Mouse (Mus musculus) kidney, postnatal 0 days (tissue): ENCODE data around the gene Casq2. TPM values are rescaled to one million over a fixed set of nuclear protein-coding genes. Genes with fewer than 3 reads are reported as not detected.

Experiments used
- ATAC-seq: fragments of 200-750 bp; cut with Nextera tagmentation; replicated peaks from 2 replicates; pipeline ENCODE4 v1.8.0; 2017; ENCODE audit warnings: low read depth, moderate number of reproducible peaks, moderate TSS enrichment, moderate library complexity; ENCODE audit not compliant: low FRiP score
- DNase-seq: peaks from one replicate; pipeline ENCODE4 v3.0.0-alpha.2; 2016; ENCODE audit warnings: low spot score
- H3K27ac ChIP-seq: fragments of 300-500 bp; sonication (generic); 2 replicates; pipeline ENCODE4 v1.5.1; 2014; ENCODE audit warnings: mild to moderate bottlenecking
- H3K27me3 ChIP-seq: fragments of 300-500 bp; sonication (generic); 2 replicates; pipeline ENCODE4 v1.6.1; 2014; ENCODE audit warnings: low read length, mixed read lengths; ENCODE audit not compliant: insufficient read depth
- H3K36me3 ChIP-seq: fragments of 300-500 bp; sonication (generic); 2 replicates; pipeline ENCODE4 v1.6.1; 2014; ENCODE audit warnings: low read length, mixed read lengths; ENCODE audit not compliant: insufficient read depth
- H3K4me1 ChIP-seq: fragments of 300-500 bp; sonication (generic); replicated peaks from 2 replicates; pipeline ENCODE4 v1.6.1; 2014; ENCODE audit warnings: antibody characterized with exemption, low read length, mixed read lengths; ENCODE audit not compliant: insufficient read depth
- H3K4me2 ChIP-seq: fragments of 300-500 bp; sonication (generic); 2 replicates; pipeline ENCODE4 v1.6.1; 2014; ENCODE audit warnings: mild to moderate bottlenecking, low read length, moderate library complexity, mixed read lengths
- H3K4me3 ChIP-seq: fragments of 300-500 bp; sonication (generic); replicated peaks from 2 replicates; pipeline ENCODE4 v1.5.1; 2014; ENCODE audit warnings: low read depth, low read length
- H3K9ac ChIP-seq: fragments of 300-500 bp; sonication (generic); 2 replicates; pipeline ENCODE4 v1.6.1; 2014; ENCODE audit warnings: low read depth, low read length
- H3K9me3 ChIP-seq: fragments of 300-500 bp; sonication (generic); replicated peaks from 2 replicates; pipeline ENCODE4 v1.6.1; 2016; ENCODE audit warnings: low read length, inconsistent platforms, mixed read lengths
- CTCF ChIP-seq: IDR thresholded peaks from 2 replicates; pipeline ENCODE4 v1.5.1; 2016; ENCODE audit warnings: antibody characterized with exemption, low read depth, mild to moderate bottlenecking, moderate library complexity
- WGBS: fragments of 180-500 bp; shearing (Covaris S2); extraction: QIAGEN DNeasy Blood & Tissue Kit; methylation state at CpG from one replicate; pipeline ENCODE4 v1.1.7; 2014; 5-methylcytosine and 5-hydroxymethylcytosine counted together
- polyA plus RNA-seq: library from polyadenylated mRNA; unstranded; fragments of >200 nt; fragmentation: Nextera tagmentation; extraction: Ambion mirVana; gene quantifications from 2 replicates; pipeline ENCODE4 v1.2.1, GENCODE M21; 2015

The Casq2 gene
- polyA plus RNA-seq: 0.41 and 0.47 TPM in 2 replicates

DNA sequence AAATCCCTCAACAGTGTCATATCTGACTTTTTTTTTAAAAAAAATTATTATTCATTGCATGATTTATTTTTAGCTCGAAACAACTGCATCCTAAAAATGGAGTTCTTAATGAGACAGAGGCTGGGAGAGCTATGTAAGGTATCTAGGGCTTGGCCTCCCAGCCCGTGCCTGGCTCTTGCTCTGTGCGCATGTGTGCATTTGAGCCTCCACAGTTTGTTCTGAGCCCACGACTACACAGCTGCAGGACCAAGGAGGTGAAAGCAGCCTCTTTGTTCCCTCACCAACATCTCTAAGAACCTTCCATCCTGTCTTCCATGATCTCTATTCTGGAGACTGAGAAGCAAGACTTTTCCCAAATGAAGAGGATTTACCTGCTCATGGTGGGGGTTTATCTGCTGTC is at the start of gene Casq2:
Gene Casq2 (plus strand): TSS at position 133 of the 400 bp plus-strand sequence.
- no peak for DNase-seq
- H3K4me3 ChIP-seq: no peak within 1 kb of the TSS
- no peak for TF ChIP-seq CTCF
- peak within 1 kb of the TSS; percentile 23 for H3K4me2 ChIP-seq
- H3K36me3 ChIP-seq: no peaks in the 10 kb centered on the region
- H3K9ac ChIP-seq: no peak within 1 kb of the TSS
- WGBS: 70% methylated on average over 4 of the region's 4 CpGs
- H3K27ac ChIP-seq: no peak within 1 kb of the TSS
- H3K27me3 ChIP-seq: no peaks in the 10 kb centered on the region
- H3K9me3 ChIP-seq: no peaks in the 10 kb centered on the region
- H3K4me1 ChIP-seq: no peaks in the 10 kb centered on the region
- ATAC-seq: no peak

DNA sequence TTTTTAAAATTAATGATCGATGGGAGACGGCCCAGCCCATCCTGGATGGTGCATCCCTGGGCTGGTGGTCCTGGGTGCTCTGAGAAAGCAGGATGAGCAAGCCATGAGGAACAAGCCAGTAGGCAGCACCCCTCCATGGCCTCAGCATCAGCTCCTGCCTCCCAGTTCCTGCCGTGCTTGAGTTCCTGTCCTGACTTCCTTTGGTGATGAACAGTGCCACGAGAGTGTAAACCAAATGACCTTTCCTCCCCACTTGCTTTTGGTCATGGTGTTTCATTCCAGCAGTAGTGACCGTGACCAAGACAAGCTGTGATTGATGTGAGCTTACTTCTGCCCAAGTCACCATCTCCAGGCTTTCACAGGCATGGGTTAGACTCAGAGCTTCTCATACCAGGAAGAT is 48.4 kb upstream of the Casq2 start:
- no peaks in the 10 kb centered on the region for H3K4me1 ChIP-seq
- no peak overlapping the region for H3K4me3 ChIP-seq
- 69% methylated on average over 5 of the region's 5 CpGs for WGBS
- no peak overlapping the region for H3K27ac ChIP-seq
- H3K9me3 ChIP-seq: no peaks in the 10 kb centered on the region
- no peak overlapping the region for H3K4me2 ChIP-seq
- no peaks in the 10 kb centered on the region for H3K27me3 ChIP-seq
- H3K36me3 ChIP-seq: no peaks in the 10 kb centered on the region
- no peak overlapping the region for H3K9ac ChIP-seq
- ATAC-seq (no peak), DNase-seq (no peak)
- no peak for TF ChIP-seq CTCF

- no peak for DNase-seq
- Histone ChIP-seq H3K9me3 (no peaks in the 10 kb centered on the region), H3K4me2 (no peak overlapping the region), H3K27ac (no peak overlapping the region), H3K4me1 (no peaks in the 10 kb centered on the region), H3K36me3 (no peaks in the 10 kb centered on the region), H3K27me3 (no peaks in the 10 kb centered on the region), H3K4me3 (no peak overlapping the region), H3K9ac (no peak overlapping the region)
- no peak for ATAC-seq
- TF ChIP-seq CTCF: no peak
- 80% methylated on average over 6 of the region's 6 CpGs for WGBS
These were observed 47.6 kb upstream of the Casq2 start for GRCm38 (mm10) chr3:102038608-102039007.

DNA sequence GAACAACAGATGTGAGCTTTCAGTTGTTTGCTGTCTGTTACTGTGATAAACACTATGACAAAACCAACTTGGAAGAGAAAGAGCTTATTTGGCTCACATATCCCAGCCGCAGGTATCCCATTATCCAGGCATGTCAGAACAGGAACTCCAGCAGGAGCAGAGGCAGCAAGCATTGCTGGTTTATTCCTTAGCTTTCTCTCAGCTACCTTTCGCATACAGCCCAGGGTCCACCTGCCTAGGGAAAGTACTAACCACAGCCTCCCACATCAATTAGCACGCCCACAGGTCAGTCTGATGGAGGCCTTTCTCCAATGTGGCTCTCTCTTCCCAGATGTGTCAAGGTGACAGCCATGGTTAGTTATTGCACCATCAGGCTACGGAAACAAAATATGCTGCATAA is 44.6 kb upstream of the Casq2 start:
- no peak for DNase-seq
- Histone ChIP-seq H3K4me3 (no peak overlapping the region), H3K9ac (no peak overlapping the region), H3K36me3 (no peaks in the 10 kb centered on the region), H3K9me3 (no peaks in the 10 kb centered on the region), H3K27me3 (no peaks in the 10 kb centered on the region), H3K4me1 (no peaks in the 10 kb centered on the region), H3K4me2 (no peak overlapping the region), H3K27ac (no peak overlapping the region)
- ATAC-seq: no peak
- TF ChIP-seq CTCF: no peak
- 82% methylated on average over 4 of the region's 4 CpGs for WGBS

DNA sequence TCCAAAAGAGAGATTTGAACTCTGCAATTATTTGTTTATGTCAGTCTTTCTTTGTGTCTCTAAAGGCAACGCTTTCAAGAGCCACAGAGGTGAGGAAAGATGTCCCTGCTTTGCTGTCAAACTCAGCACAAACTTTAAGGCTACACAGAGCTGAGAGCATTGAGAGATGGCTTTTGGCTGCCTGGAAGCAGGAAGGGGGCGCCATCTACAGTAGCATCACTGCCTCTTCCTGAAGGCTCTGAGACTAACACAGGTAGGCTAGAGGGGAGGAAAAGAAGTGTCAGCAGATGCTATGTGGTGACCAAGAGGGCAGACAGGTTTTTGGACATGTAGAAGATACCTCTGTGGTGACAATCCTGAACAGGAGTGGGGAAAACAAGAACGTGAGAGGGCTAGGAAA is 41.1 kb upstream of the Casq2 start:
- Histone ChIP-seq H3K4me1 (no peaks in the 10 kb centered on the region), H3K36me3 (no peaks in the 10 kb centered on the region), H3K4me2 (no peak overlapping the region), H3K27ac (no peak overlapping the region), H3K9me3 (no peaks in the 10 kb centered on the region), H3K4me3 (no peak overlapping the region), H3K27me3 (no peaks in the 10 kb centered on the region), H3K9ac (no peak overlapping the region)
- peak; percentile 55 for TF ChIP-seq CTCF
- ATAC-seq: no peak
- DNase-seq: peak; percentile 5
- WGBS: 36% methylated on average over 3 of the region's 3 CpGs

GRCm38 (mm10) chr3:102047532-102047931 is 38.7 kb upstream of the Casq2 start:
- Histone ChIP-seq H3K27ac (no peak overlapping the region), H3K9ac (no peak overlapping the region), H3K4me3 (no peak overlapping the region), H3K9me3 (no peaks in the 10 kb centered on the region), H3K36me3 (no peaks in the 10 kb centered on the region), H3K4me2 (no peak overlapping the region), H3K27me3 (no peaks in the 10 kb centered on the region), H3K4me1 (no peaks in the 10 kb centered on the region)
- ATAC-seq (no peak), DNase-seq (no peak)
- WGBS: 85% methylated on average over 2 of the region's 2 CpGs
- TF ChIP-seq CTCF: no peak
